Mouse (Mus musculus): Measurements from ENCODE around the gene Cbx7.

Cbx7 gene

GRCm38 (mm10) chr15:79970940-79971339 is at the start of gene Cbx7:
Cbx7 (minus strand) TSS chr15:79971119.
- DNase-seq: no peak

- DNase-seq: no peak
Observed at GRCm38 (mm10) chr15:80020516-80020915, 49.6 kb upstream of the Cbx7 start.

- no peak for DNase-seq
Observed at GRCm38 (mm10) chr15:80019625-80020024, 48.7 kb upstream of the Cbx7 start.

GRCm38 (mm10) chr15:80019220-80019619 is 48.3 kb upstream of the Cbx7 start:
- no peak for DNase-seq

GRCm38 (mm10) chr15:80016563-80017301 is 45.8 kb upstream of the Cbx7 start:
- no peak for DNase-seq

- DNase-seq: no peak
Observed at GRCm38 (mm10) chr15:80015211-80015952, 44.5 kb upstream of the Cbx7 start.

- peak; percentile 78 for DNase-seq
Observed at GRCm38 (mm10) chr15:80014321-80015210, 43.6 kb upstream of the Cbx7 start, which contains the start of gene Pdgfb. Pdgfb (minus strand) TSS chr15:80014977.

- no peak for DNase-seq
Observed at GRCm38 (mm10) chr15:80014031-80014320, 43.1 kb upstream of the Cbx7 start.

- DNase-seq: peak; percentile 82
Observed at GRCm38 (mm10) chr15:80013256-80014030, 42.5 kb upstream of the Cbx7 start.

GRCm38 (mm10) chr15:80012527-80013201 is 41.7 kb upstream of the Cbx7 start:
- peak; percentile 94 for DNase-seq

GRCm38 (mm10) chr15:80011778-80012526 is 41.0 kb upstream of the Cbx7 start:
- DNase-seq: peak; percentile 58

- no peak for DNase-seq
Observed at GRCm38 (mm10) chr15:80011194-80011593, 40.3 kb upstream of the Cbx7 start.

- no peak for DNase-seq
Observed at GRCm38 (mm10) chr15:80010182-80010558, 39.3 kb upstream of the Cbx7 start.

- peak; percentile 52 for DNase-seq
Observed at GRCm38 (mm10) chr15:80009421-80010181, 38.7 kb upstream of the Cbx7 start.

- no peak for DNase-seq
Observed at GRCm38 (mm10) chr15:80008461-80008860, 37.5 kb upstream of the Cbx7 start.

GRCm38 (mm10) chr15:80006156-80006555 is 35.2 kb upstream of the Cbx7 start:
- DNase-seq: no peak

GRCm38 (mm10) chr15:80005436-80005835 is 34.5 kb upstream of the Cbx7 start:
- DNase-seq: no peak

- peak; percentile 94 for DNase-seq
Observed at GRCm38 (mm10) chr15:80004644-80005340, 33.9 kb upstream of the Cbx7 start.

GRCm38 (mm10) chr15:80003581-80003980 is 32.7 kb upstream of the Cbx7 start:
- DNase-seq: no peak

GRCm38 (mm10) chr15:80001601-80002000 is 30.7 kb upstream of the Cbx7 start:
- no peak for DNase-seq
